Mouse (Mus musculus) hindbrain, embryonic 13.5 days (tissue): ENCODE results near the gene Slc12a9. TPM values are rescaled to one million over a fixed set of nuclear protein-coding genes. Genes with fewer than 3 reads are reported as not detected.

Experiments used
- ATAC-seq: fragments of 200-750 bp; cut with Nextera tagmentation; 2 replicates; pipeline ENCODE4 v1.8.0; 2017; ENCODE audit warnings: moderate TSS enrichment; ENCODE audit not compliant: low FRiP score
- H3K27ac ChIP-seq: fragments of 300-500 bp; sonication (generic); 2 replicates; pipeline ENCODE4 v1.5.1; 2015; ENCODE audit warnings: inconsistent platforms, mild to moderate bottlenecking, moderate library complexity
- H3K27me3 ChIP-seq: fragments of 300-500 bp; sonication (generic); 2 replicates; pipeline ENCODE4 v1.6.1; 2015; ENCODE audit warnings: mild to moderate bottlenecking, inconsistent platforms
- H3K36me3 ChIP-seq: fragments of 300-500 bp; sonication (generic); 2 replicates; pipeline ENCODE4 v1.6.1; 2015; ENCODE audit warnings: mild to moderate bottlenecking, inconsistent platforms
- H3K4me1 ChIP-seq: fragments of 300-500 bp; sonication (generic); replicated peaks from 2 replicates; pipeline ENCODE4 v1.6.1; 2015; ENCODE audit warnings: inconsistent platforms
- H3K4me2 ChIP-seq: fragments of 300-500 bp; sonication (generic); 2 replicates; pipeline ENCODE4 v1.6.1; 2015; ENCODE audit warnings: inconsistent platforms, mild to moderate bottlenecking, moderate library complexity
- H3K4me3 ChIP-seq: fragments of 300-500 bp; sonication (generic); 2 replicates; pipeline ENCODE4 v1.5.1; 2015; ENCODE audit warnings: mild to moderate bottlenecking, inconsistent platforms
- H3K9ac ChIP-seq: fragments of 300-500 bp; sonication (generic); 2 replicates; pipeline ENCODE4 v1.6.1; 2015; ENCODE audit warnings: mild to moderate bottlenecking, inconsistent platforms
- H3K9me3 ChIP-seq: fragments of 300-500 bp; sonication (generic); 2 replicates; pipeline ENCODE4 v1.6.1; 2016; ENCODE audit warnings: inconsistent platforms
- WGBS: fragments of 180-500 bp; shearing (Covaris S2); methylation state at CpG from one replicate; pipeline ENCODE4 v1.1.7; 2015; 5-methylcytosine and 5-hydroxymethylcytosine counted together
- polyA plus RNA-seq: library from polyadenylated mRNA; unstranded; fragments of >200 nt; fragmentation: Nextera tagmentation; extraction: Ambion mirVana; gene quantifications from 2 replicates; pipeline ENCODE4 v1.2.1, GENCODE M21; 2015

Gene Slc12a9
- polyA plus RNA-seq, 1 experiment from 2014 or later, result 25.8 TPM

GRCm38 (mm10) chr5:137352011-137352975 is 18.9 kb upstream of the Slc12a9 start:
- Histone ChIP-seq H3K4me3 (peak overlapping the region; percentile 55), H3K36me3 (peaks cover 7% of the 10 kb centered on the region; the same call in 1 of the 2 replicates), H3K4me2 (peak overlapping the region; percentile 94), H3K27me3 (peaks cover 40% of the 10 kb centered on the region), H3K9me3 (no peaks in the 10 kb centered on the region), H3K4me1 (peaks cover 43% of the 10 kb centered on the region), H3K27ac (peak overlapping the region; percentile 8), H3K9ac (peak overlapping the region; percentile 78)
- ATAC-seq, result no peak
- WGBS, result 23% methylated on average over 16 of the region's 16 CpGs

GRCm38 (mm10) chr5:137351394-137351793 is 18.0 kb upstream of the Slc12a9 start:
- Histone ChIP-seq H3K27ac (peak overlapping the region; percentile 8), H3K4me3 (peak overlapping the region; percentile 55), H3K9ac (peak overlapping the region; percentile 78), H3K4me2 (peak overlapping the region; percentile 94), H3K27me3 (peaks cover 40% of the 10 kb centered on the region), H3K9me3 (no peaks in the 10 kb centered on the region), H3K4me1 (peaks cover 43% of the 10 kb centered on the region), H3K36me3 (peaks cover 7% of the 10 kb centered on the region; the same call in 1 of the 2 replicates)
- WGBS, result 11% methylated on average over 4 of the region's 4 CpGs
- no peak for ATAC-seq

- H3K27me3 ChIP-seq, result peaks cover 40% of the 10 kb centered on the region
- peak overlapping the region; percentile 94 for H3K4me2 ChIP-seq
- ATAC-seq, result no peak
- H3K36me3 ChIP-seq, result peaks cover 5% of the 10 kb centered on the region; the same call in 1 of the 2 replicates
- H3K4me3 ChIP-seq, result peak overlapping the region; percentile 55
- WGBS, result 2% methylated on average over 8 of the region's 8 CpGs
- peaks cover 43% of the 10 kb centered on the region for H3K4me1 ChIP-seq
- H3K9me3 ChIP-seq, result no peaks in the 10 kb centered on the region
- H3K27ac ChIP-seq, result peak overlapping the region; percentile 8
- peak overlapping the region; percentile 78 for H3K9ac ChIP-seq
These were observed 17.6 kb upstream of the Slc12a9 start for GRCm38 (mm10) chr5:137351058-137351380.

GRCm38 (mm10) chr5:137350205-137351057 is 17.0 kb upstream of the Slc12a9 start:
- ATAC-seq, result peak; percentile 57
- Histone ChIP-seq H3K4me2 (peak overlapping the region; percentile 94), H3K36me3 (peaks cover 4% of the 10 kb centered on the region; the same call in 1 of the 2 replicates), H3K9ac (peak overlapping the region; percentile 78), H3K4me1 (peaks cover 43% of the 10 kb centered on the region), H3K9me3 (no peaks in the 10 kb centered on the region), H3K27ac (peak overlapping the region; percentile 78), H3K4me3 (peak overlapping the region; percentile 55), H3K27me3 (peaks cover 40% of the 10 kb centered on the region)
- WGBS, result under 1% methylated on average over 51 of the region's 55 CpGs

GRCm38 (mm10) chr5:137349384-137350204 is 16.2 kb upstream of the Slc12a9 start, which contains the start of gene Ephb4:
Ephb4 (plus strand) TSS chr5:137350109.
- H3K27me3 ChIP-seq, result peaks cover 40% of the 10 kb centered on the region
- peak; percentile 91 for ATAC-seq
- H3K4me2 ChIP-seq, result peak within 1 kb of the TSS; percentile 94
- under 1% methylated on average over 32 of the region's 32 CpGs for WGBS
- peak within 1 kb of the TSS; percentile 78 for H3K27ac ChIP-seq
- peaks cover 43% of the 10 kb centered on the region for H3K4me1 ChIP-seq
- no peaks in the 10 kb centered on the region for H3K9me3 ChIP-seq
- H3K9ac ChIP-seq, result peak within 1 kb of the TSS; percentile 78
- H3K4me3 ChIP-seq, result peak within 1 kb of the TSS; percentile 55
- H3K36me3 ChIP-seq, result peaks cover under 1% of the 10 kb centered on the region; the same call in 1 of the 2 replicates

- H3K4me2 ChIP-seq, result peak overlapping the region; percentile 94
- ATAC-seq, result 0 out of 2 replicates have a peak, but pooled peaks have one; percentile 47
- peaks cover 43% of the 10 kb centered on the region for H3K4me1 ChIP-seq
- under 1% methylated on average over 33 of the region's 33 CpGs for WGBS
- peak overlapping the region; percentile 55 for H3K4me3 ChIP-seq
- peaks cover 40% of the 10 kb centered on the region for H3K27me3 ChIP-seq
- peak overlapping the region; percentile 32; the same call in 1 of the 2 replicates for H3K27ac ChIP-seq
- H3K9me3 ChIP-seq, result no peaks in the 10 kb centered on the region
- peak overlapping the region; percentile 78 for H3K9ac ChIP-seq
- H3K36me3 ChIP-seq, result no peaks in the 10 kb centered on the region
These were observed 15.3 kb upstream of the Slc12a9 start for GRCm38 (mm10) chr5:137348482-137349383.

- H3K9ac ChIP-seq, result no peak overlapping the region
These were observed 14.5 kb upstream of the Slc12a9 start for GRCm38 (mm10) chr5:137347856-137348255.

GRCm38 (mm10) chr5:137346983-137347382 is 13.6 kb upstream of the Slc12a9 start:
- Histone ChIP-seq H3K4me1 (peaks cover 34% of the 10 kb centered on the region), H3K36me3 (no peaks in the 10 kb centered on the region), H3K9me3 (no peaks in the 10 kb centered on the region), H3K9ac (no peak overlapping the region), H3K4me3 (no peak overlapping the region), H3K4me2 (no peak overlapping the region), H3K27ac (no peak overlapping the region), H3K27me3 (peaks cover 40% of the 10 kb centered on the region)
- WGBS, result 91% methylated on average over 4 of the region's 4 CpGs
- no peak for ATAC-seq

More at GRCm38 (mm10) chr5:137347856-137348255, 14.5 kb upstream of the Slc12a9 start:
- H3K27ac ChIP-seq, result no peak overlapping the region
- no peak overlapping the region for H3K4me2 ChIP-seq
- H3K4me3 ChIP-seq, result no peak overlapping the region
- H3K36me3 ChIP-seq, result no peaks in the 10 kb centered on the region
- peaks cover 42% of the 10 kb centered on the region for H3K4me1 ChIP-seq
- no peak for ATAC-seq
- no peaks in the 10 kb centered on the region for H3K9me3 ChIP-seq
- H3K27me3 ChIP-seq, result peaks cover 40% of the 10 kb centered on the region
- WGBS, result 26% methylated on average over 7 of the region's 7 CpGs

GRCm38 (mm10) chr5:137346388-137346787 is 13.0 kb upstream of the Slc12a9 start:
- H3K9me3 ChIP-seq, result no peaks in the 10 kb centered on the region
- peaks cover 38% of the 10 kb centered on the region for H3K27me3 ChIP-seq
- WGBS, result 88% methylated on average over 1 of the region's 1 CpGs
- H3K27ac ChIP-seq, result no peak overlapping the region
- peaks cover 28% of the 10 kb centered on the region for H3K4me1 ChIP-seq
- H3K36me3 ChIP-seq, result no peaks in the 10 kb centered on the region
- ATAC-seq, result no peak
- H3K4me2 ChIP-seq, result no peak overlapping the region
- no peak overlapping the region for H3K9ac ChIP-seq
- H3K4me3 ChIP-seq, result no peak overlapping the region

GRCm38 (mm10) chr5:137345821-137346220 is 12.4 kb upstream of the Slc12a9 start:
- ATAC-seq, result no peak
- Histone ChIP-seq H3K4me3 (no peak overlapping the region), H3K4me2 (no peak overlapping the region), H3K36me3 (no peaks in the 10 kb centered on the region), H3K27me3 (peaks cover 32% of the 10 kb centered on the region), H3K9me3 (no peaks in the 10 kb centered on the region), H3K4me1 (peaks cover 27% of the 10 kb centered on the region), H3K9ac (no peak overlapping the region), H3K27ac (no peak overlapping the region)
- WGBS, result 25% methylated on average over 8 of the region's 9 CpGs
